Mouse (Mus musculus) MEL (cell line): ENCODE measurements around the gene Thrap3. TPM values are rescaled to one million over a fixed set of nuclear protein-coding genes. Genes with fewer than 3 reads are reported as not detected.
A peak's percentile ranks its signal among the peaks of the same experiment; 100 is the strongest.

Experiments
- DNase-seq: peaks from one replicate; pipeline ENCODE4 v3.0.0; 2011; ENCODE audit warnings: low read depth, low spot score
- H3K27ac ChIP-seq: 2 replicates; pipeline ENCODE4 v1.5.1; 2012; ENCODE audit warnings: low read depth, mild to moderate bottlenecking, control low read depth, low read length, moderate library complexity; ENCODE audit not compliant: control insufficient read depth
- H3K27me3 ChIP-seq, 2 experiments: fragments of 150-350 bp in 1 of 2; sonication (generic) in 1 of 2; 2 replicates each; pipeline ENCODE4 v1.6.1; 2012; ENCODE audit warnings: low read length in 2 of 2, mild to moderate bottlenecking in 2 of 2, improper control_type of control experiment in 1 of 2, moderate library complexity in 1 of 2; ENCODE audit not compliant: insufficient read depth in 2 of 2, control insufficient read depth in 1 of 2
- H3K36me3 ChIP-seq, 2 experiments: 2 replicates each; pipeline ENCODE4 v1.6.1; 2012 to 2014; ENCODE audit warnings: low read length in 2 of 2, improper control_type of control experiment in 1 of 2, inconsistent platforms in 1 of 2, mild to moderate bottlenecking in 1 of 2; ENCODE audit not compliant: insufficient read depth in 2 of 2, control insufficient read depth in 1 of 2
- H3K4me1 ChIP-seq, 2 experiments: fragments of 150-350 bp in 1 of 2; sonication (generic) in 1 of 2; 2 replicates each; pipeline ENCODE4 v1.6.1; 2012; ENCODE audit warnings: low read length in 2 of 2, improper control_type of control experiment in 1 of 2, mild to moderate bottlenecking in 1 of 2; ENCODE audit not compliant: insufficient read depth in 2 of 2, control insufficient read depth in 1 of 2
- H3K4me3 ChIP-seq, 2 experiments: fragments of 150-350 bp in 1 of 2; sonication (generic) in 1 of 2; 2 replicates each; pipeline ENCODE4 v1.5.1; 2012; ENCODE audit warnings: low read depth in 2 of 2, low read length in 2 of 2, mild to moderate bottlenecking in 2 of 2, moderate library complexity in 2 of 2, control low read depth in 1 of 2, improper control_type of control experiment in 1 of 2; ENCODE audit not compliant: control insufficient read depth in 1 of 2, insufficient read depth in 1 of 2
- H3K79me2 ChIP-seq: 2 replicates; pipeline ENCODE4 v1.6.1; 2012; ENCODE audit warnings: mild to moderate bottlenecking, low read length, moderate library complexity; ENCODE audit not compliant: control insufficient read depth, poor library complexity, insufficient read depth
- H3K9ac ChIP-seq: 2 replicates; pipeline ENCODE4 v1.6.1; 2012; ENCODE audit warnings: low read depth, mild to moderate bottlenecking, control low read depth, low read length, moderate library complexity; ENCODE audit not compliant: control insufficient read depth, poor library complexity, severe bottlenecking
- H3K9me3 ChIP-seq: fragments of 150-350 bp; sonication (generic); replicated peaks from 2 replicates; pipeline ENCODE4 v1.6.1; 2012; ENCODE audit warnings: mild to moderate bottlenecking, low read length, improper control_type of control experiment, moderate library complexity; ENCODE audit not compliant: insufficient read depth
- CHD1 ChIP-seq: IDR thresholded peaks from 2 replicates; pipeline ENCODE4 v1.6.1; 2012; ENCODE audit warnings: low read depth, mild to moderate bottlenecking, inconsistent platforms, low read length, improper control_type of control experiment
- CHD2 ChIP-seq: IDR thresholded peaks from 2 replicates; pipeline ENCODE4 v1.6.1; 2011; ENCODE audit warnings: low read length, improper control_type of control experiment
- CTCF ChIP-seq, 3 experiments: IDR thresholded peaks in 2 of 3; conservative IDR thresholded peaks in 1 of 3; 2 replicates each; pipeline ENCODE4 v1.5.1; 2011 to 2012; ENCODE audit warnings: low read length in 3 of 3, low read depth in 2 of 3, mild to moderate bottlenecking in 2 of 3, improper control_type of control experiment in 1 of 3, inconsistent platforms in 1 of 3, mixed read lengths in 1 of 3, moderate library complexity in 1 of 3; ENCODE audit not compliant: control insufficient read depth in 1 of 3, insufficient read depth in 1 of 3, poor library complexity in 1 of 3, severe bottlenecking in 1 of 3
- ELF1 ChIP-seq: IDR thresholded peaks from 2 replicates; pipeline ENCODE4 v1.6.1; 2014; ENCODE audit warnings: low read depth, mild to moderate bottlenecking, inconsistent platforms, low read length, improper control_type of control experiment, moderate library complexity
- GABPA ChIP-seq: IDR thresholded peaks from 2 replicates; pipeline ENCODE4 v1.6.1; 2012; ENCODE audit warnings: low read depth, mild to moderate bottlenecking, inconsistent platforms, low read length, improper control_type of control experiment, moderate library complexity
- HCFC1 ChIP-seq: IDR thresholded peaks from 2 replicates; pipeline ENCODE4 v1.6.1; 2012; ENCODE audit warnings: low read depth, mild to moderate bottlenecking, inconsistent platforms, low read length, improper control_type of control experiment, moderate library complexity
- JUND ChIP-seq: IDR thresholded peaks from 2 replicates; pipeline ENCODE4 v1.6.1; 2011; ENCODE audit warnings: low read depth, mild to moderate bottlenecking, improper control_type of control experiment, low read length
- MAZ ChIP-seq: IDR thresholded peaks from 2 replicates; pipeline ENCODE4 v1.6.1; 2012; ENCODE audit warnings: low read depth, mild to moderate bottlenecking, inconsistent platforms, low read length, improper control_type of control experiment
- MEF2A ChIP-seq: IDR thresholded peaks from 2 replicates; pipeline ENCODE4 v1.6.1; 2014; ENCODE audit warnings: low read depth, mild to moderate bottlenecking, inconsistent platforms, low read length, improper control_type of control experiment; ENCODE audit not compliant: poor library complexity, insufficient replicate concordance, severe bottlenecking; ENCODE audit errors: extremely low read depth
- MXI1 ChIP-seq: IDR thresholded peaks from 2 replicates; pipeline ENCODE4 v1.6.1; 2011; ENCODE audit warnings: mild to moderate bottlenecking, low read depth, low read length, improper control_type of control experiment
- MYB ChIP-seq: IDR thresholded peaks from 2 replicates; pipeline ENCODE4 v1.6.1; 2011; ENCODE audit warnings: mild to moderate bottlenecking, low read depth, low read length, improper control_type of control experiment
- NELFE ChIP-seq: IDR thresholded peaks from 2 replicates; pipeline ENCODE4 v1.6.1; 2011; ENCODE audit warnings: low read depth, low read length, improper control_type of control experiment
- POLR2AphosphoS5 ChIP-seq: IDR thresholded peaks from 2 replicates; pipeline ENCODE4 v1.6.1; 2012; ENCODE audit warnings: low read depth, borderline replicate concordance, mild to moderate bottlenecking, inconsistent platforms, low read length, moderate library complexity, mixed read lengths
- RAD21 ChIP-seq: IDR thresholded peaks from 2 replicates; pipeline ENCODE4 v1.6.1; 2011; ENCODE audit warnings: mild to moderate bottlenecking, low read depth, low read length, improper control_type of control experiment
- SMC3 ChIP-seq: IDR thresholded peaks from 2 replicates; pipeline ENCODE4 v1.6.1; 2011; ENCODE audit warnings: low read depth, low read length, improper control_type of control experiment
- TAL1 ChIP-seq: IDR thresholded peaks from 2 replicates; pipeline ENCODE4 v1.6.1; 2012; ENCODE audit warnings: mild to moderate bottlenecking, inconsistent platforms, low read length, moderate library complexity, mixed read lengths
- TBP ChIP-seq: IDR thresholded peaks from 2 replicates; pipeline ENCODE4 v1.8.0; 2011; ENCODE audit warnings: low read depth, low read length, improper control_type of control experiment
- TCF12 ChIP-seq: IDR thresholded peaks from 2 replicates; pipeline ENCODE4 v1.6.1; 2014; ENCODE audit warnings: low read depth, mild to moderate bottlenecking, inconsistent platforms, low read length, improper control_type of control experiment, moderate library complexity
- UBTF ChIP-seq: IDR thresholded peaks from 2 replicates; pipeline ENCODE4 v1.6.1; 2012; ENCODE audit warnings: low read depth, mild to moderate bottlenecking, inconsistent platforms, low read length, improper control_type of control experiment, moderate library complexity, borderline replicate concordance; ENCODE audit not compliant: insufficient read depth
- USF1 ChIP-seq: IDR thresholded peaks from 2 replicates; pipeline ENCODE4 v1.6.1; 2014; ENCODE audit warnings: low read depth, mild to moderate bottlenecking, inconsistent platforms, low read length, improper control_type of control experiment, moderate library complexity
- ZC3H11A ChIP-seq: IDR thresholded peaks from 2 replicates; pipeline ENCODE4 v1.6.1; 2012; ENCODE audit warnings: low read depth, mild to moderate bottlenecking, inconsistent platforms, low read length, improper control_type of control experiment
- ZKSCAN1 ChIP-seq: IDR thresholded peaks from 2 replicates; pipeline ENCODE4 v1.6.1; 2012; ENCODE audit warnings: low read depth, mild to moderate bottlenecking, inconsistent platforms, low read length, improper control_type of control experiment, moderate library complexity
- ZMIZ1 ChIP-seq: IDR thresholded peaks from 2 replicates; pipeline ENCODE4 v1.6.1; 2012; ENCODE audit warnings: low read depth, mild to moderate bottlenecking, inconsistent platforms, low read length, improper control_type of control experiment, moderate library complexity
- ZNF384 ChIP-seq: IDR thresholded peaks from 2 replicates; pipeline ENCODE4 v1.6.1; 2012; ENCODE audit warnings: low read depth, mild to moderate bottlenecking, inconsistent platforms, low read length, improper control_type of control experiment
- polyA plus RNA-seq, 2 experiments: library from polyadenylated mRNA; stranded (reverse) in 1 of 2; unstranded in 1 of 2; fragments of >175 nt in 1 of 2; fragments of >200 nt in 1 of 2; gene quantifications; 2 replicates each; pipeline versions ENCODE4 v1.2.1 to v1.2.4; 2012; ENCODE audit warnings: low replicate concordance in 2 of 2, low read depth in 1 of 2; ENCODE audit not compliant: insufficient read length in 2 of 2, insufficient read depth in 1 of 2, missing spikeins in 1 of 2
- total RNA-seq: library from RNA; depleted of rRNA; stranded (reverse); fragments of 300-350 nt; gene quantifications from 2 replicates; pipeline ENCODE4 v1.2.3, GENCODE M21; 2012

Gene Thrap3
- total and polyA plus RNA-seq, 3 experiments = 158 to 471 (median 310) TPM

DNA sequence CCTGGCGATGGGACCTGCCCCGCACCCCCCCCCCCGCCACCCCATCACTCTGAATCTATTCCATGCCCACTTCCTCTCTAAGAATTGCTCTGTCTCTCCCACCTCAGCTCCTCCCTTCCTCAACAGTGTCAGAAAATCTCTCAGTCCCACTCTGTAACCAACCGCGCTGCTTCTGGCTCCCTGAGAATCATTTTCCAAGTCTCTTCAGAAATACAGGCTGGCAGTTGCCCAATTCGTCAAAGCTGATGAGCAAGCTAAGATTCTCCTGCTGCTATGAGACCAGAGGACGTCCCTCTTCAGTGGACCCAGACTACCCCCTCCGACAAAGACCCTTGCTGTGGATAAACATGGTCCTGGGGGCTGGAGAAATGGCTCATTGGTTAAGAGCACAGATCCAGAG lies 43.1 kb downstream of the Thrap3 start:
- no peak for TF ChIP-seq USF1
- TF ChIP-seq ELF1 = no peak
- no peak for TF ChIP-seq ZMIZ1
- TF ChIP-seq SMC3 = no peak
- no peak for TF ChIP-seq JUND
- TF ChIP-seq MEF2A = no peak
- TF ChIP-seq TAL1 = no peak
- no peak for TF ChIP-seq UBTF
- TF ChIP-seq MYB = no peak
- no peak for TF ChIP-seq TBP
- no peak for TF ChIP-seq ZKSCAN1
- TF ChIP-seq HCFC1 = no peak
- no peak for TF ChIP-seq TCF12
- no peak for TF ChIP-seq RAD21
- TF ChIP-seq POLR2AphosphoS5 = no peak
- TF ChIP-seq MAZ = no peak
- TF ChIP-seq NELFE = no peak
- TF ChIP-seq, all 39 proteins: peak for 0
- Histone ChIP-seq H3K4me3 (no peak overlapping the region), H3K36me3 (peaks cover 0 to 2% of the 10 kb centered on the region in 2 experiments; a peak in 2 of 4 replicates), H3K27me3 (no peaks in the 10 kb centered on the region), H3K79me2 (peaks cover 2% of the 10 kb centered on the region; the same call in 1 of the 2 replicates), H3K9ac (no peak overlapping the region), H3K4me1 (peaks cover 0 to 9% of the 10 kb centered on the region in 2 experiments; a peak in 1 of 4 replicates), H3K9me3 (no peaks in the 10 kb centered on the region), H3K27ac (no peak overlapping the region)
- DNase-seq = no peak

- Histone ChIP-seq H3K27ac (no peak overlapping the region), H3K79me2 (no peaks in the 10 kb centered on the region), H3K4me1 (peaks cover 0 to 3% of the 10 kb centered on the region in 2 experiments; a peak in 1 of 4 replicates), H3K4me3 (no peak overlapping the region), H3K27me3 (no peaks in the 10 kb centered on the region), H3K9me3 (no peaks in the 10 kb centered on the region), H3K9ac (no peak overlapping the region), H3K36me3 (no peaks in the 10 kb centered on the region)
- DNase-seq = peak; percentile 71
- TF ChIP-seq GABPA = no peak
- TF ChIP-seq CTCF (IDR thresholded peaks at IDR 0.05 in 2 of 3, conservative IDR thresholded peaks at IDR 0.05 in 1 of 3; ENCODE audit: control insufficient read depth in 1 of 3, insufficient read depth in 1 of 3, low read depth in 2 of 3, low read length in 3 of 3, poor library complexity in 1 of 3, severe bottlenecking in 1 of 3) = peak; percentile 66 to 74 (median 66)
- TF ChIP-seq CHD2 = no peak
- TF ChIP-seq SMC3 = peak; percentile 66
- no peak for TF ChIP-seq TAL1
- TF ChIP-seq MAZ = no peak
- TF ChIP-seq TCF12 = no peak
- no peak for TF ChIP-seq CHD1
- TF ChIP-seq RAD21 = peak; percentile 65
- TF ChIP-seq ZNF384 = no peak
- TF ChIP-seq ELF1 = no peak
- 0 out of 2 replicates have a peak, but pooled peaks have one; percentile 19 for TF ChIP-seq ZC3H11A
- TF ChIP-seq MXI1 = no peak
Observed at GRCm38 (mm10) chr4:126157562-126157961, 45.0 kb downstream of the Thrap3 start.
